Mouse (Mus musculus) kidney, embryonic 15.5 days (tissue): ENCODE data around the gene Gcdh. TPM values are rescaled to one million over a fixed set of nuclear protein-coding genes. Genes with fewer than 3 reads are reported as not detected.

ENCODE experiments used
- ATAC-seq: fragments of 200-750 bp; cut with Nextera tagmentation; replicated peaks from 2 replicates; pipeline ENCODE4 v1.8.0; 2017; ENCODE audit warnings: moderate TSS enrichment; ENCODE audit not compliant: low FRiP score
- H3K27ac ChIP-seq: fragments of 300-500 bp; sonication (generic); 2 replicates; pipeline ENCODE4 v1.5.1; 2015; ENCODE audit warnings: mild to moderate bottlenecking, inconsistent platforms
- H3K27me3 ChIP-seq: fragments of 300-500 bp; sonication (generic); 2 replicates; pipeline ENCODE4 v1.6.1; 2015; ENCODE audit warnings: inconsistent platforms
- H3K36me3 ChIP-seq: fragments of 300-500 bp; sonication (generic); 2 replicates; pipeline ENCODE4 v1.6.1; 2015; ENCODE audit warnings: inconsistent platforms
- H3K4me1 ChIP-seq: fragments of 300-500 bp; sonication (generic); 2 replicates; pipeline ENCODE4 v1.6.1; 2015; ENCODE audit warnings: inconsistent platforms
- H3K4me2 ChIP-seq: fragments of 300-500 bp; sonication (generic); 2 replicates; pipeline ENCODE4 v1.6.1; 2015; ENCODE audit warnings: moderate library complexity, mild to moderate bottlenecking, inconsistent platforms
- H3K4me3 ChIP-seq: fragments of 300-500 bp; sonication (generic); replicated peaks from 2 replicates; pipeline ENCODE4 v1.5.1; 2015; ENCODE audit warnings: mild to moderate bottlenecking, inconsistent platforms
- H3K9ac ChIP-seq: fragments of 300-500 bp; sonication (generic); 2 replicates; pipeline ENCODE4 v1.6.1; 2015; ENCODE audit warnings: mild to moderate bottlenecking, inconsistent platforms
- H3K9me3 ChIP-seq: fragments of 300-500 bp; sonication (generic); replicated peaks from 2 replicates; pipeline ENCODE4 v1.6.1; 2016; ENCODE audit warnings: inconsistent platforms
- WGBS: fragments of 180-500 bp; shearing (Covaris S2); methylation state at CpG from one replicate; pipeline ENCODE4 v1.1.7; 2015; ENCODE audit warnings: mixed read lengths; 5-methylcytosine and 5-hydroxymethylcytosine counted together
- microRNA-seq: library from miRNA; unstranded; fragments of <30 nt; microRNA quantifications from one replicate; pipeline ENCODE4, GENCODE M21; 2016
- polyA plus RNA-seq: library from polyadenylated mRNA; unstranded; fragments of >200 nt; fragmentation: Nextera tagmentation; extraction: Ambion mirVana; gene quantifications from 2 replicates; pipeline ENCODE4 v1.2.1, GENCODE M21; 2015

Gene Gcdh
- polyA plus RNA-seq, 1 experiment from 2014 or later = 51.2 TPM

GRCm38 (mm10) chr8:84838513-84838912 lies 55.2 kb downstream of the Gcdh start:
- no peak overlapping the region for H3K4me3 ChIP-seq
- H3K27ac ChIP-seq = no peak overlapping the region
- ATAC-seq = peak; percentile 33; the same call in 1 of the 2 replicates
- no peak overlapping the region for H3K9ac ChIP-seq
- WGBS = 86% methylated on average over 5 of the region's 5 CpGs
- no peak overlapping the region for H3K4me2 ChIP-seq
- H3K27me3 ChIP-seq = no peaks in the 10 kb centered on the region
- peaks cover 81% of the 10 kb centered on the region for H3K36me3 ChIP-seq
- no peaks in the 10 kb centered on the region for H3K9me3 ChIP-seq
- H3K4me1 ChIP-seq = peaks cover 65% of the 10 kb centered on the region

DNA sequence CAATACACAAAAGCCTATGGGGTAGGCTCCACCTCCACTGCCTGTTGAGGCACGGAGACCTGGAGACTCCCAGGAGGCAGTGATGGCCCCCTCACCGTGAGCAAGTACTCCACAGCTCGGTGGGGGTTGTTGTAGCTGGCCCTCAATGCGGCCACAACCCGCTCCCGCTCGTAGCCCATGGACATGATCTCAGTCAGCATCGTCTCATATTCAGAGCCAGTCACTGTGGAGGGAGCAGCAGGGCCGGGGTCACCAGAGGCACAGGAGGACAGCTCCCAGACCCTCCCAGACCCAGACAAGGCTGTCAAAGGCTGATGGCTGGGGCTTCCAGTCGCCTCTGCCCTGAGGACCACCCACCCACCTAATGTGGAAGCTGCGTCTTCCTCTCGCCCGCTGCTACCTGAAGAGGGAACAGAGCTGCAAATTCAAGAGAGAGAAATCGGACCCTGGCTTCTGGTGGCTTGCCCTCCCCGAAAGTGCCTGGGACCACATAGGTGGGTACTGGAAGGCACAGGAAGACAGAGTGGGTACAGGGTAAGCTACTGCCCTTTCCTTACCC lies 55.7 kb downstream of the Gcdh start:
- H3K4me2 ChIP-seq = no peak overlapping the region
- H3K4me3 ChIP-seq = no peak overlapping the region
- H3K27ac ChIP-seq = peak overlapping the region; percentile 68
- no peaks in the 10 kb centered on the region for H3K27me3 ChIP-seq
- H3K9ac ChIP-seq = no peak overlapping the region
- no peaks in the 10 kb centered on the region for H3K9me3 ChIP-seq
- 59% methylated on average over 15 of the region's 15 CpGs for WGBS
- peaks cover 65% of the 10 kb centered on the region for H3K4me1 ChIP-seq
- ATAC-seq = no peak
- peaks cover 77% of the 10 kb centered on the region for H3K36me3 ChIP-seq

- Histone ChIP-seq H3K27ac (peak overlapping the region; percentile 68), H3K4me3 (no peak overlapping the region), H3K27me3 (no peaks in the 10 kb centered on the region), H3K36me3 (peaks cover 70% of the 10 kb centered on the region), H3K9me3 (no peaks in the 10 kb centered on the region), H3K4me1 (peaks cover 62% of the 10 kb centered on the region), H3K9ac (no peak overlapping the region), H3K4me2 (no peak overlapping the region)
- 32% methylated on average over 8 of the region's 8 CpGs for WGBS
- ATAC-seq = peak; percentile 16; the same call in 1 of the 2 replicates
Measured at GRCm38 (mm10) chr8:84837149-84837911, 56.4 kb downstream of the Gcdh start.

Small RNAs within 50 kb of the gene (microRNA-seq; reads per million reads assigned to microRNA genes)
- gene Gm24197 = not detected
- 1.6 reads per million, percentile 4 among the genes with 10 or more reads in this experiment for gene Mir7069

Other genes with a start within 250 kb of the Gcdh start
- gene Ier2, start 231.1 kb downstream of the Gcdh start, polyA plus RNA-seq = 73.4 and 80.3 TPM in 2 replicates
- gene Trmt1, start 207.6 kb downstream of the Gcdh start, polyA plus RNA-seq = 68.7 and 73.8 TPM in 2 replicates
- gene Nacc1, start 206.1 kb downstream of the Gcdh start, polyA plus RNA-seq = 23.9 and 25.6 TPM in 2 replicates
- 7.6 and 7.8 TPM in 2 replicates for gene Lyl1, start 192.5 kb downstream of the Gcdh start, polyA plus RNA-seq
- gene G430095P16Rik, start 170.9 kb downstream of the Gcdh start, polyA plus RNA-seq = 1.9 and 2.3 TPM in 2 replicates
- gene Nfix, start 93.6 kb downstream of the Gcdh start, polyA plus RNA-seq = 14.2 and 15.5 TPM in 2 replicates
- 6.3 and 7.0 TPM in 2 replicates for gene Dand5, start 71.1 kb downstream of the Gcdh start, polyA plus RNA-seq
- 52.6 and 53.0 TPM in 2 replicates for gene Gadd45gip1, start 62.4 kb downstream of the Gcdh start, polyA plus RNA-seq
- gene Rad23a, start 53.3 kb downstream of the Gcdh start, polyA plus RNA-seq = 112 and 122 TPM in 2 replicates
- 1,039 and 1,041 TPM in 2 replicates for gene Calr, start 47.0 kb downstream of the Gcdh start, polyA plus RNA-seq
- 102 and 103 TPM in 2 replicates for gene Farsa, start 36.9 kb downstream of the Gcdh start, polyA plus RNA-seq
- gene Syce2, start 21.8 kb downstream of the Gcdh start, polyA plus RNA-seq = 66.5 and 70.3 TPM in 2 replicates
- 3.4 and 7.2 TPM in 2 replicates for gene Klf1, start 8.0 kb upstream of the Gcdh start, polyA plus RNA-seq
- 8.3 and 8.6 TPM in 2 replicates for gene Dnase2a, start 14.6 kb upstream of the Gcdh start, polyA plus RNA-seq
- 0.40 and 0.48 TPM in 2 replicates for gene Mast1, start 43.4 kb upstream of the Gcdh start, polyA plus RNA-seq
- gene Rtbdn, start 53.1 kb upstream of the Gcdh start, polyA plus RNA-seq = 0.45 and 0.49 TPM in 2 replicates
- gene Gm49661, start 75.5 kb upstream of the Gcdh start, polyA plus RNA-seq = not detected in 2 replicates
- gene Prdx2, start 75.7 kb upstream of the Gcdh start, polyA plus RNA-seq = 808 and 824 TPM in 2 replicates
- gene Rnaseh2a, start 75.8 kb upstream of the Gcdh start, polyA plus RNA-seq = 125 and 129 TPM in 2 replicates
- gene Junb, start 84.8 kb upstream of the Gcdh start, polyA plus RNA-seq = 9.6 TPM in 2 replicates
- gene Hook2, start 96.7 kb upstream of the Gcdh start, polyA plus RNA-seq = 25.3 and 27.0 TPM in 2 replicates
- gene Best2, start 120.6 kb upstream of the Gcdh start, polyA plus RNA-seq = 0.10 TPM in 1 of 2 replicates, not detected in the other
- 133 and 143 TPM in 2 replicates for gene Asna1, start 131.4 kb upstream of the Gcdh start, polyA plus RNA-seq
- gene Trir, start 132.9 kb upstream of the Gcdh start, polyA plus RNA-seq = 119 and 120 TPM in 2 replicates
- 25.8 and 30.0 TPM in 2 replicates for gene Tnpo2, start 143.0 kb upstream of the Gcdh start, polyA plus RNA-seq
- gene Fbxw9, start 166.1 kb upstream of the Gcdh start, polyA plus RNA-seq = 28.9 and 32.1 TPM in 2 replicates
- gene Gm5741, start 174.1 kb upstream of the Gcdh start, polyA plus RNA-seq = 0.66 and 0.82 TPM in 2 replicates
- gene Dhps, start 177.8 kb upstream of the Gcdh start, polyA plus RNA-seq = 68.8 and 72.3 TPM in 2 replicates
- 141 TPM in 2 replicates for gene Wdr83os, start 186.8 kb upstream of the Gcdh start, polyA plus RNA-seq
- 43.3 and 45.1 TPM in 2 replicates for gene Wdr83, start 187.4 kb upstream of the Gcdh start, polyA plus RNA-seq
- 39.2 and 41.5 TPM in 2 replicates for gene Man2b1, start 189.3 kb upstream of the Gcdh start, polyA plus RNA-seq
- 2.0 and 2.6 TPM in 2 replicates for gene Zfp791, start 229.2 kb upstream of the Gcdh start, polyA plus RNA-seq